Mouse (Mus musculus) gastrocnemius, postnatal 10 days (tissue): Measurements from ENCODE around the gene Ntng1. TPM values are rescaled to one million over a fixed set of nuclear protein-coding genes. Genes with fewer than 3 reads are reported as not detected.

ENCODE experiments used
- DNase-seq: peaks from one replicate; pipeline ENCODE4 v3.0.0; 2021; ENCODE audit warnings: mixed read lengths
- total RNA-seq, 2 experiments: library from RNA; stranded (reverse); gene quantifications; 2 replicates each; pipeline ENCODE4 v1.2.3; 2021

Ntng1 gene
- total RNA-seq, 2 experiments from 2014 or later = 1.1 to 2.1 TPM

GRCm38 (mm10) chr3:110055433-110055832, 88.4 kb downstream of the Ntng1 start:
- DNase-seq = no peak

GRCm38 (mm10) chr3:110054125-110054524, 89.7 kb downstream of the Ntng1 start:
- no peak for DNase-seq

GRCm38 (mm10) chr3:110048152-110048551, 95.7 kb downstream of the Ntng1 start:
- no peak for DNase-seq

- DNase-seq = no peak
These were observed 97.1 kb downstream of the Ntng1 start for GRCm38 (mm10) chr3:110046750-110047149.

GRCm38 (mm10) chr3:110044209-110044608, 99.6 kb downstream of the Ntng1 start:
- DNase-seq = no peak

GRCm38 (mm10) chr3:110043641-110044187, 100.1 kb downstream of the Ntng1 start:
- DNase-seq = no peak

GRCm38 (mm10) chr3:110022783-110023599, 120.8 kb downstream of the Ntng1 start:
- no peak for DNase-seq

- no peak for DNase-seq
These were observed 132.8 kb downstream of the Ntng1 start for GRCm38 (mm10) chr3:110010870-110011626.

GRCm38 (mm10) chr3:110010441-110010840, 133.4 kb downstream of the Ntng1 start:
- no peak for DNase-seq

- no peak for DNase-seq
These were observed 143.5 kb downstream of the Ntng1 start for GRCm38 (mm10) chr3:110000349-110000748.

GRCm38 (mm10) chr3:109995663-109996024, 148.2 kb downstream of the Ntng1 start:
- no peak for DNase-seq

GRCm38 (mm10) chr3:109994978-109995662, 148.7 kb downstream of the Ntng1 start:
- no peak for DNase-seq

- DNase-seq = no peak
These were observed 159.7 kb downstream of the Ntng1 start for GRCm38 (mm10) chr3:109984086-109984485.

GRCm38 (mm10) chr3:109977614-109978013, 166.2 kb downstream of the Ntng1 start:
- no peak for DNase-seq

- DNase-seq = no peak
These were observed 168.7 kb downstream of the Ntng1 start for GRCm38 (mm10) chr3:109975106-109975505.

- DNase-seq = no peak
These were observed 172.3 kb downstream of the Ntng1 start for GRCm38 (mm10) chr3:109971465-109971864.

GRCm38 (mm10) chr3:109970181-109970580, 173.6 kb downstream of the Ntng1 start:
- DNase-seq = no peak

- no peak for DNase-seq
These were observed 181.2 kb downstream of the Ntng1 start for GRCm38 (mm10) chr3:109962631-109963030.

GRCm38 (mm10) chr3:109942960-109943359, 200.9 kb downstream of the Ntng1 start:
- DNase-seq = no peak

GRCm38 (mm10) chr3:109937634-109938033, 206.2 kb downstream of the Ntng1 start:
- DNase-seq = no peak

GRCm38 (mm10) chr3:109936275-109936674, 207.5 kb downstream of the Ntng1 start:
- no peak for DNase-seq

GRCm38 (mm10) chr3:109932261-109932660, 211.6 kb downstream of the Ntng1 start:
- DNase-seq = peak; percentile 24

- no peak for DNase-seq
These were observed 212.8 kb downstream of the Ntng1 start for GRCm38 (mm10) chr3:109931021-109931420.
